Mouse (Mus musculus) midbrain, embryonic 10.5 days (tissue): ENCODE measurements around the gene Arhgap29. TPM values are rescaled to one million over a fixed set of nuclear protein-coding genes. Genes with fewer than 3 reads are reported as not detected.

Experiments used
- DNase-seq: peaks from one replicate; pipeline ENCODE4 v3.0.0-alpha.2; 2017; ENCODE audit warnings: low spot score
- H3K27ac ChIP-seq: fragments of 300-500 bp; sonication (generic); replicated peaks from 2 replicates; pipeline ENCODE4 v1.5.1; 2016; ENCODE audit warnings: mild to moderate bottlenecking
- H3K27me3 ChIP-seq: fragments of 300-500 bp; sonication (generic); 2 replicates; pipeline ENCODE4 v1.6.1; 2016; ENCODE audit warnings: low read depth, mild to moderate bottlenecking; ENCODE audit not compliant: poor library complexity, severe bottlenecking
- H3K36me3 ChIP-seq: fragments of 300-500 bp; sonication (generic); 2 replicates; pipeline ENCODE4 v1.6.1; 2016; ENCODE audit warnings: mild to moderate bottlenecking, moderate library complexity
- H3K4me1 ChIP-seq: fragments of 300-500 bp; sonication (generic); 2 replicates; pipeline ENCODE4 v1.6.1; 2016
- H3K4me3 ChIP-seq: fragments of 300-500 bp; sonication (generic); 2 replicates; pipeline ENCODE4 v1.5.1; 2016; ENCODE audit warnings: mild to moderate bottlenecking, moderate library complexity
- H3K9me3 ChIP-seq: fragments of 300-500 bp; sonication (generic); replicated peaks from 2 replicates; pipeline ENCODE4 v1.6.1; 2016; ENCODE audit warnings: mild to moderate bottlenecking
- WGBS: fragments of 180-500 bp; shearing (Covaris S2); methylation state at CpG from one replicate; pipeline ENCODE4 v1.1.7; 2016; 5-methylcytosine and 5-hydroxymethylcytosine counted together
- polyA plus RNA-seq: library from polyadenylated mRNA; unstranded; fragments of >200 nt; fragmentation: Nextera tagmentation; extraction: Ambion mirVana; gene quantifications from 2 replicates; pipeline ENCODE4 v1.2.1, GENCODE M21; 2016

Gene Arhgap29
- polyA plus RNA-seq, 1 experiment from 2014 or later: 27.0 TPM

DNA sequence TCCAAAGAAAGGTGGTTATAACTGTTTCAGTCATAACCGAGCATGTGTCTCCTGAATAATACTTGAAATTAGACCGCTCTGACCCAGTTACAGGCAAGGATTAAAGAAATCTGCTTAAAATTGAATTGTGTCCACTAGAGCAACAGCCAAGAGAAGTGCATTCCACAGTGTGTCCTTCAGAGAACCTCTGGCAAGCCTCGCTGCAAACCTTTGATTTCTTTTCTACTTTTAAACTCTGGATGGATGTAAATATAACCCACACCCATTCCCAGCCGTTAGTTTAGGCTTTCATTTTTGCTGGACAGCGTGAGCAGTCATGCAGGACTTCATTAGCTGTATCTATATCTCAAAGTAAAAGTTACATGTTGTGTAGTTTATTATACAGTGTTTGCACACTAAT lies 74.3 kb downstream of the Arhgap29 start:
- no peak for DNase-seq
- Histone ChIP-seq H3K36me3 (no peaks in the 10 kb centered on the region), H3K27me3 (no peaks in the 10 kb centered on the region), H3K4me3 (no peak overlapping the region), H3K9me3 (no peaks in the 10 kb centered on the region), H3K4me1 (no peaks in the 10 kb centered on the region), H3K27ac (no peak overlapping the region)
- WGBS: 79% methylated on average over 5 of the region's 5 CpGs

GRCm38 (mm10) chr3:122027776-122028175 lies 75.4 kb downstream of the Arhgap29 start:
- WGBS: 90% methylated on average over 8 of the region's 8 CpGs

GRCm38 (mm10) chr3:122033248-122033837 lies 81.0 kb downstream of the Arhgap29 start:
- peaks cover 14% of the 10 kb centered on the region for H3K27me3 ChIP-seq
- WGBS: 83% methylated on average over 9 of the region's 9 CpGs
- 0 out of 2 replicates have a peak, but pooled peaks cover 3% of the 10 kb centered on the region for H3K9me3 ChIP-seq
- DNase-seq: no peak
- no peak overlapping the region for H3K27ac ChIP-seq
- no peak overlapping the region for H3K4me3 ChIP-seq
- peaks cover 4% of the 10 kb centered on the region; the same call in 1 of the 2 replicates for H3K4me1 ChIP-seq
- H3K36me3 ChIP-seq: no peaks in the 10 kb centered on the region

More at GRCm38 (mm10) chr3:122027776-122028175, 75.4 kb downstream of the Arhgap29 start:
- no peaks in the 10 kb centered on the region for H3K27me3 ChIP-seq
- no peaks in the 10 kb centered on the region for H3K4me1 ChIP-seq
- H3K9me3 ChIP-seq: no peaks in the 10 kb centered on the region
- H3K36me3 ChIP-seq: no peaks in the 10 kb centered on the region
- no peak overlapping the region for H3K4me3 ChIP-seq
- DNase-seq: no peak
- H3K27ac ChIP-seq: no peak overlapping the region

GRCm38 (mm10) chr3:122034240-122034639 lies 81.9 kb downstream of the Arhgap29 start:
- DNase-seq: no peak
- no peak overlapping the region for H3K4me3 ChIP-seq
- peaks cover 15% of the 10 kb centered on the region for H3K27me3 ChIP-seq
- H3K9me3 ChIP-seq: 0 out of 2 replicates have a peak, but pooled peaks cover 3% of the 10 kb centered on the region
- no peaks in the 10 kb centered on the region for H3K36me3 ChIP-seq
- WGBS: 89% methylated on average over 5 of the region's 5 CpGs
- peaks cover 4% of the 10 kb centered on the region; the same call in 1 of the 2 replicates for H3K4me1 ChIP-seq
- no peak overlapping the region for H3K27ac ChIP-seq

- Histone ChIP-seq H3K27ac (no peak overlapping the region), H3K9me3 (0 out of 2 replicates have a peak, but pooled peaks cover 3% of the 10 kb centered on the region), H3K4me3 (no peak overlapping the region), H3K4me1 (peaks cover 4% of the 10 kb centered on the region; the same call in 1 of the 2 replicates), H3K27me3 (peaks cover 24% of the 10 kb centered on the region), H3K36me3 (no peaks in the 10 kb centered on the region)
- WGBS: 64% methylated on average over 3 of the region's 3 CpGs
- no peak for DNase-seq
Measured at GRCm38 (mm10) chr3:122035092-122035491, 82.8 kb downstream of the Arhgap29 start.

DNA sequence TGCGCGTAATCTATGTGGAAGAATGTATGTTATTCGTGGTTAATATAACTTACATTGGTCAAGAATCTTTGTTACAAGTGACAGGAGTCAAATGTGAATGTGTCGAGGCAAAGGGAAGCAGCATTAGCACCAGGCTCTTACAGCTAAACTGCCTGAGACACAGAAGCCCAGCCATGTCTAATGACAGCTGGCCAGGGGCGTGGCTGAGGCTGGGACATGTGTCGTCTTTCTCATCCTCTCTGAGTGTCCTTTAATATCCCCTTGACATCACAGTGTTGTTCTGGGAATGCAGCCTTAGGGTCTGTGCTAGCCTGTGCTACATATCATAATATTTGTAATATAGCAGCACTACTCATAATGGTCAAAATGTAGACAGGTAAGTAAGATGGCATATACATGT lies 88.2 kb downstream of the Arhgap29 start:
- no peak overlapping the region for H3K27ac ChIP-seq
- no peaks in the 10 kb centered on the region for H3K36me3 ChIP-seq
- H3K27me3 ChIP-seq: peaks cover 69% of the 10 kb centered on the region
- DNase-seq: no peak
- WGBS: 79% methylated on average over 6 of the region's 6 CpGs
- H3K9me3 ChIP-seq: 0 out of 2 replicates have a peak, but pooled peaks cover 3% of the 10 kb centered on the region
- H3K4me3 ChIP-seq: no peak overlapping the region
- peaks cover 30% of the 10 kb centered on the region for H3K4me1 ChIP-seq

DNA sequence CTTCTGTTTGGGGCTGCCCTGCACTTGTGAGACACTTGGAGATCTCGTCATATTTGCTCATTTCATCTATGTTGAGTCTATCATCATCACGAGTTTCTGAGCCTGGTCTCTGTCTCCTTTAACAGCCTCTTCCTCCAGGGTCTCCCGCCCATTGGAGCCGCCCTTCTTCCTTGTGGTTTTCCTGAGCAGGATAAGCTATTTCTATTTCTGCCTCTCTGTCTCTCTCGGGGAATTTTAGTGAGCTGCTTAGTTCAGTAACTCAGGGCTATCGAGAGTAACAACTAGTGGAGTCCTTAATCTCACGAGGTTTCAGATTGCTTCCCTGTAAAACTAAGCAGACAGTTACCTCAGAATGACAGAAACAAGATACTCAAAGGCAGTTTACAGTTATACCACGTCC lies 90.8 kb downstream of the Arhgap29 start:
- H3K4me3 ChIP-seq: 0 out of 2 replicates have a peak overlapping the region, but pooled peaks have one; percentile 46
- WGBS: 14% methylated on average over 8 of the region's 8 CpGs
- H3K27me3 ChIP-seq: peaks cover 90% of the 10 kb centered on the region
- H3K27ac ChIP-seq: no peak overlapping the region
- no peaks in the 10 kb centered on the region for H3K9me3 ChIP-seq
- H3K4me1 ChIP-seq: peaks cover 52% of the 10 kb centered on the region
- no peak for DNase-seq
- H3K36me3 ChIP-seq: no peaks in the 10 kb centered on the region

DNA sequence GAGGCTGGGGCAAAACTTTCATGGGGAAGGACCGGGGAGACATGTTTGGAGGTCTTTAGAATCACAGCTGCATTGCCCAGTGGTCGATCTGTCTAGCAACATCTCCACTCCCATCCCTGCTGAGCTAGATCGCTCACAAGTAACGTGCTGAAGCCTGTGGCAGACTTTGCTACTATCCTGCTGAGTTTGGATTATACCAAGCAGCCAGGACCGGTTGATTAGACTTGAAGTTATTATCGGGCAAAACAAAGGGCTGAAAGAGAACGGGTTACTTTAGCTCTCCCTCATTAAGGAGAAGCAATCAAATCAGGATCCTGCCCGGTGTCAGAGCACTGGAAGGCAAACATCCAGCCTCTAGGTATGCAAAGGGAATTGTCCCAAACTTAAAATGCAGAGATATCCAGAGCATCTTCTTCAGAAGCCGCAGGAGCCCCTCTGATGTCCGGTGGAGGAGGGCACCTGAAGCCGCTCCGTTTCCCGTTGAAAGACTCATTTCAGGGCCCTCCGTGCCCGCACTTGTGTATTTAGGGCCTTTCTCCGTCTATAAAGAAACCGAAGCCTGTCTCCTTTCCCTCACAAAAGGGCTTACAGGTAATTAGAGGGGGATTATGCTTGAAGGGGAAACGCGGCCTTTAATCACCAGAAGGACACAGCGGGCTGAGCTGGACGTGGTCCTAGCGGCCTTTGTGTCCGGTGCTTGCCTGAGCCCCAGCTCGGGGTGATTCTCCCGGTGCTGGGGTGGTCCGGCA lies 91.6 kb downstream of the Arhgap29 start, which contains the start of gene Abca4:
Gene Abca4 (plus strand): TSS at position 645 of the 749 bp plus-strand sequence.
- WGBS: 3% methylated on average over 26 of the region's 26 CpGs
- H3K9me3 ChIP-seq: no peaks in the 10 kb centered on the region
- peak; percentile 66 for DNase-seq
- H3K4me3 ChIP-seq: peak within 1 kb of the TSS; percentile 46
- peaks cover 60% of the 10 kb centered on the region for H3K4me1 ChIP-seq
- H3K27me3 ChIP-seq: peaks cover 99% of the 10 kb centered on the region
- H3K36me3 ChIP-seq: no peaks in the 10 kb centered on the region
- H3K27ac ChIP-seq: peak within 1 kb of the TSS; percentile 68

DNA sequence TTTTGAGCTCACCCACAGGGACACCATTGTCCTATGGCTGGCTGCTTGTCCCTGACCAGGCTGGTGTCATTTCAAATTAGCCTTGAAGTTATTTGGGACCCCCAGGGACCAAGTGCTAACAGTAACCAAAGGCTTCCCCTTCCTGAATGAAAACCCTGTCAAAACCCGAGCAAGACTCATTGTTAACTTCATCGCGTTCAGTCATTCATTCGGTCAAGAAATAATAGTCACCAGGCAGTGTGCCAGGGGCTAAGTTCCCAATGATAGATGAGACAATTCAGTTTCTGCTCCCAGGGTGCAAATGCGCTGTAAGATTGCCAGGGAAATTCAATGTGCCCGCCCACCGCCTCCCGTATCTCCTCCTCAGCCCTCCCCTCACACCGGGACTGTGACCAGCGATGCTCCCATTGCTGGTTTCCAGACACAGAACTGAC lies 93.9 kb downstream of the Arhgap29 start:
- DNase-seq: no peak
- WGBS: 15% methylated on average over 10 of the region's 10 CpGs
- Histone ChIP-seq H3K9me3 (no peaks in the 10 kb centered on the region), H3K36me3 (no peaks in the 10 kb centered on the region), H3K27ac (no peak overlapping the region), H3K27me3 (peaks cover 95% of the 10 kb centered on the region), H3K4me1 (peaks cover 65% of the 10 kb centered on the region), H3K4me3 (peak overlapping the region; percentile 20; the same call in 1 of the 2 replicates)

DNA sequence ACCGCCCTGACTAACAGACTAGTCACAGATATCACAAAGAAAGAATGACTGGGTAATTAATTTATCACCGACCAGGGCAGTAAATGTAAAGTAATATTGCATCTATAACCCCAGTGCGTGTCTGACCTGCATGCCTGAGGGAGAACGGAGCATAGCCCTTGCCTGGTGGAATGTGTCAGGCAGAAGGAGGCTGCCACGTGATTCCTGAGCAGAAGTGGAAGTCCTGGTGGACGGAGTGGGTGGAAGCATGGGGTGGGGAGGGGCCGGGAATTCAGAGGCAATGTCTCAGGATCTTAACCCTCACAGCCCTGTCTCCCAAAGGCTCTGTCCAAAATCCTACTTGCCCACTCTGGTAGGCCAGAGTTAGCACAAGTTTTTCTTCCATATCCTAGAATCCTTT lies 95.1 kb downstream of the Arhgap29 start:
- no peaks in the 10 kb centered on the region for H3K36me3 ChIP-seq
- WGBS: 45% methylated on average over 7 of the region's 7 CpGs
- no peak overlapping the region for H3K27ac ChIP-seq
- H3K9me3 ChIP-seq: no peaks in the 10 kb centered on the region
- H3K27me3 ChIP-seq: peaks cover 91% of the 10 kb centered on the region
- H3K4me3 ChIP-seq: no peak overlapping the region
- H3K4me1 ChIP-seq: peaks cover 65% of the 10 kb centered on the region
- DNase-seq: no peak

DNA sequence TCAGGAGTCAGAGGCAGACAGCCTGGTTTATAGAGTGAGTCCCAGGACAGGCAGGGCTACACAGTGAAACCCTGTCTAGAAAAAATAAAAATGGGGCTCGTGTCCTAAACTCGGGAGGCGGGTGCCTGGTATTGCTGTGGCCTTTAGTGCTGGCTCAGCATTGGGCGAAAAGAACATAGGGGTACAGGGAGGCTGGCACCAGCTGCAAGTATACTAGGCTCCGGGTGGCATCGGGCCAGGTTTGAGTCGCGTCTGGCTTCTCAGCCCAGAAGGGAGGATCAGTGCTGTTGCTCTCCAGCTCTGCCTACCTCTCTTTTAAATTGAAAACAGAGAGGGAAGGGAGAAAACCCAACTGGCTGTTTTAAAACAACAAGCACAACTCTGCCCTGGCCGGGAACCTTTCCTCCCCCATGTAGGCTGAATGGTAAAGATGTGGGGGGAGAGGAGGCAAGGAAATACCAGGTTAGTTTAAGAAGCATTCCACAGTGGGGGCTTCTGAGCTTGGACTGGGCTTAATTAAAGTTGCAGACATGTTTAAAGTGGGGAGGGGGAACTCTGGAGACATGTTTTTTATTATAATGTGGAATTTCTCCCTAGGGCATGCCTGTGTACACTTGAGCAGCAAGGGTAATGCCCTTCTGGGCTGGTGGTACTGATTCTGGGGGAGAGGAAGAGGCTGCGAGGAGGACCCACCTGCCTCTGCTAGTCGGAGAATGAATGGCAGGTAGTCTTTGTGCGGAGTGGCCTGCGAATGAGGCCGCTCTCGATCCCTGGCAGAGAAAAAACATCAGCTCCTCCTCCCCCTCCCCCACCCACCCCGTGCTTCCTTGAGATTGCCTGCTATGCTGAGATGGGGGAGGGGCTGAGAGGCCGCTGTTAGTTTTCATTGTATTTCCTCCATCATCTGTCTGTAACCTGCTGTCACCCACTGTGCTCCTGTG lies 95.8 kb downstream of the Arhgap29 start:
- H3K9me3 ChIP-seq: no peaks in the 10 kb centered on the region
- no peaks in the 10 kb centered on the region for H3K36me3 ChIP-seq
- peaks cover 85% of the 10 kb centered on the region for H3K27me3 ChIP-seq
- no peak overlapping the region for H3K27ac ChIP-seq
- DNase-seq: peak; percentile 58
- peaks cover 57% of the 10 kb centered on the region for H3K4me1 ChIP-seq
- whole genome bisulfite sequencing: 18% methylated on average over 17 of the region's 17 CpGs
- H3K4me3 ChIP-seq: 0 out of 2 replicates have a peak overlapping the region, but pooled peaks have one; percentile 20

DNA sequence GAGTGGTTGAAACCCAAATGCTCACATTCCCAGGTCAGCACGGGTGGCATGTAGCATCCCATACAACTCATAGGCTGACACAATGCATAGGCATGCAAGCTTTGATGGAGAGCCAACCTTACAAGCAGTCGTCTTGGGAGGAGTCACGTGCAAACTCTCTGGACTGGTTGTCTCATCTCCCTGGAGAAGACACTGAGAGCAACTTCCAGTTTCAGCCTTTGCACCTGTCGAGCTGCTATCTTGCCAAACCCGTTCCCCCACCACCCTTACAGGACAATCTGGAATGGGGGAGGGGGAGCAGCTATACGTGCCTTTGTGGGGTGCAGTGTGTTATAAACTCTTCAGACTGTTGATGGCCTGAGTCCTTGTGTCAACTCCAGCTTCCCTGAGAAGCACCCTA lies 96.8 kb downstream of the Arhgap29 start:
- WGBS: 50% methylated on average over 6 of the region's 6 CpGs
- no peak for DNase-seq
- Histone ChIP-seq H3K27ac (no peak overlapping the region), H3K9me3 (no peaks in the 10 kb centered on the region), H3K27me3 (peaks cover 81% of the 10 kb centered on the region), H3K36me3 (no peaks in the 10 kb centered on the region), H3K4me1 (peaks cover 52% of the 10 kb centered on the region), H3K4me3 (no peak overlapping the region)
